Mouse (Mus musculus) liver, postnatal 0 days (tissue): ENCODE data around the gene Gm5089.

ENCODE experiments used
- CTCF ChIP-seq: sonication (generic); IDR thresholded peaks from 2 replicates; pipeline ENCODE4 v1.5.1; 2016; ENCODE audit warnings: antibody characterized with exemption, low read depth
- EP300 ChIP-seq: IDR thresholded peaks from 2 replicates; pipeline ENCODE4 v1.6.1; 2016; ENCODE audit warnings: antibody characterized with exemption, low read depth, mild to moderate bottlenecking

DNA sequence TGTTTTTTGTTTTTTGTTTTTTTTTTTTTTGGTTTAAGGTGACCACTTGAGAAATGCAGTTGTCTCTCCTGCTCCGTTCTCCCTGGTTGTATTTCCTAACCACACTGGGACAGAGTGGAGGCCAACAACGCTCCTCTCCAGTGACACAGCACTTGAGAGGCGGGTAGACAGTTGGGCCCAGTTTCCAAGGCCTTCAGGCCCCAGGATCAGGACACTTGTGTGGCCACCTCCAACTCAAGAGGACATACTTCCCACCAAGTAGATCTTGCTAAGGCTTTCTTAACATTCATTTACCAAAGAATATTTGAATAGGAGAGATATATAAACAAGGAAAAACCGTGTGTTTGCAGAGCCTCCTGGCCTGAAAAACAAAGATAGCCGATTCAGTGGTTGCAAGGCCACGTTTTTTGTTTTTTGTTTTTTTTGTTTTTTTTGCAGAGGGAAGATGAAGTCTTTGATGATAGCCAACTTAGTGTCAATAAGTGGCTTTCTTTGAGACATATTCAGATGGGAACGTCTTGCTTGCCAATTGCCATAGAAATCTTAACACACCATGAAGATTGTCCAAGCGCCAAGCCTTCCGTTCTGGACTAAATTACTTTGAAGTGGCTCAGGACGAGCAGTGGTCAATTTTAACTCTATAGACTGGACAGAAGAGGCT, 4.1 kb upstream of the Gm5089 start:
- no peak for TF ChIP-seq EP300
- TF ChIP-seq CTCF: no peak
